Mouse (Mus musculus): ENCODE data around the gene Tex37.

DNA sequence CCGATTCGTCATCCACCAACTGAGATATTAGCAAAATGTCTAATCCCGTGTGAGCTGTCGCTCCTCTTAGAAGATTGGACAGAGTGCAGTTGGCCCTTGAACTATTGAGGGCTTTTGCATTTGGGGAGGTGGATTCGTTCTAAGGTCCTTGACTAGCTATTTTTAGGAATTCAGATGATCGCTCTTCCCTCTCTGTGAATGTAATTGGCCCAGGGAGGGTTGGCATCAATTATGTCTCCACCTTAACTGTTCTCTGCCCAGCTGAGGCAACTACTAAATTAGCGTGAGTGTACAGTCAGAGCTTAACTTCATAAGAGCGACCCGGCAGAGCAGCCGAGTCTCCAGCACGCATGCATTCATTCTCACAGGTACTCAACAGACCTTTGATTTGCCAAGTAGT is 30.7 kb downstream of the Tex37 start:
- TF ChIP-seq CTCF (IDR thresholded peaks at IDR 0.05; ENCODE audit: low read depth) (no peak), EP300 (optimal IDR thresholded peaks at IDR 0.05) (no peak)

All from stomach, postnatal 0 days (tissue).